Mouse (Mus musculus) common myeloid progenitor, adult 5-6 weeks (primary cell): ENCODE results near the gene Gapdhs. TPM values are rescaled to one million over a fixed set of nuclear protein-coding genes. Genes with fewer than 3 reads are reported as not detected.
"Not testable (repeated sequence)": the region's sequence is repeated elsewhere in the genome, so short reads cannot be mapped to it uniquely, and the experiment has no call there.

Source experiments
- ATAC-seq: replicated peaks from 2 replicates; pipeline ENCODE4 v1.8.0; 2016; ENCODE audit warnings: low read depth, mild to moderate bottlenecking, moderate TSS enrichment, inconsistent platforms; ENCODE audit not compliant: poor library complexity, severe bottlenecking
- total RNA-seq: library from RNA; stranded (forward); fragments of 200-1000, 187-1606 nt; gene quantifications from 2 replicates; pipeline ENCODE4 v1.2.3, GENCODE M21; 2017

Gene Gapdhs
- total RNA-seq: not detected in 2 replicates

DNA sequence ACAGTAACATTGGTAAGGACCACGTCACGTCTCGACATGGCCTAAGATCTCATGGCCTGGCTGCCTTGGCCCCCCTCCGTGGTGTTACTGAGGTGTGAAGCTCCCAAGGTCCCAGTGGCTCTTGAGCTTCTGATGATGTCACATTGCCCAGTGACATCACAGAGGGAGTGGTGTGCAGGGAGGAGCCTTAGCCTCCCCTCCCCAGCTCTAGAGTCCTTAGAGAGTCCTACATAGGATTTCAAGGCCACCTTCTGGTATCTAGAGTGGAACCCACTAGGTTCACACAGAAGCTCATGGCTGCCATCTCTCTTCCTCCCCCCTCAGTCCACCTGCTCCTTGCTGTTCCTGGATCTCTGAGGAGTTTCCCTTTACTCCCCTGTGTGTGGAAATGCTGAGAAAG is at the start of gene Gapdhs:
Gene Gapdhs, minus strand, starts transcription at position 65 of the 400 bp plus-strand sequence.
- not testable (repeated sequence) for ATAC-seq

DNA sequence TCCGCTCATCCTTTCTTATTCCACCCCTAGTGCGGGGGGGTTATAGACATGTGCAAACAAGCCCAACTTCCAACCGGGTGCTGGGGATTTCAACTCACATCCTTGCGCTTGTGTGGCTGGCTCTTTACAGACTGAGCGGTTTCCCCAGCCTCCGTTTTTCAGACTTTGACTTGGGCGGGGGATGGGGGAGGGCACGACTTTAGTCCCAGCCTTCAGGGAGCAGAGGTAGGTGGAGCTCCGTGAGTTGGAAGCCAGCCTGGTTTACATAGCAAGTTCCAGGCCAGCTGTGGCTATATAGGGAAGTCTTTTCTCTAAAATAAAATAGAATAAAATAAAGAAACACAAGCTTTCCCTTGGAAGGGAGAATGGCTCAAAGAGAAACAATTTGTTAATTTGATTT is 48.4 kb upstream of the Gapdhs start:
- peak; percentile 47; the same call in 1 of the 2 replicates for ATAC-seq

DNA sequence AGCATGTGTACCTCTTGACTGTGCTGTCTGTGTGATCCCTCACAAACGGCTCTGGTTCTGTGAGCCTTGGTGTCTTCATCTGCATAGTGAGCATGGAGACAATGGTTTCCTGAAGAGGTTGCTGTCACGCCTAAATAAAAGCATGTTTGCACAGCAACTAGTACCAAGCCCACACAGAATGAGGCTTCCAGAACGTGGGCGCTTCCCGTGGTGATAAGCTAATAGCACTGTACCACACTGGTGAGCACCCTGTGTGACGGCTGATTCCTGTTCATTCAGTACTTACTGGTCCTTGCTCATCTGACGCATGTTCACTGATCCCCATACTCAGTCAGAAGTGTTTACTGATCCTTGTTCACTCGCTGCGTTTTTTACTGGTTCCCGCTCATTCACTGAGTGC is 46.7 kb upstream of the Gapdhs start:
- ATAC-seq: no peak

DNA sequence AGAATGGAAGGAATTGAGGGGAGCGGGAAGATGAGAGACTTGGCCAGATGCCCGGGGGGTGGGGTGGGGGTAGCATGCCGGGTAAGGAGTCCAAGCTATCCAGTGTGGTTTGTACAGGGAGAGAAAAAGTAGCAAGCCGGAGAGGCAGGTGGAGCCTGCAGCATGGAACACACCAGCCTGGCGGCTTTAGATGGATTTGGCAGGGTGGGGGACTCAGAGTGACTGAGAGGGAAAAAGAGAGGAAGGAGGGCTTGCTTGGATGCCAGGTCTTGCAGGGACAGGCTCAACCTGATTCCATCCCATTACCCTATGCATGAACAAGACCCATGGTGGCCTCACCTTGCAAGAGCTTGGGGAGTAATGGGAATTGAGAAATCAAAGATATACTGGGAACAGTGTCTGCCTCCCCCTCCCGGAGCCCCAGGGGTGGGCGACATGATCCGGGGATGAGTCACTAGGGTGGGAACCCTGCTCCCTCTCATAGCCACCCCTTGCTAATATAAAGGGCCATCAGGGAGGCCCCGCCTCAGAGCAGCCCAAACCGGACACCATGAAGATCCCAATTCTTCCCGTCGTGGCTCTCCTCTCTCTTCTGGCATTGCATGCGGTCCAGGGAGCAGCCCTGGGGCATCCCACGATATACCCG is 44.0 kb upstream of the Gapdhs start, which contains the start of gene Krtdap:
Gene Krtdap, plus strand, starts transcription at position 520 of the 646 bp plus-strand sequence.
- no peak for ATAC-seq

DNA sequence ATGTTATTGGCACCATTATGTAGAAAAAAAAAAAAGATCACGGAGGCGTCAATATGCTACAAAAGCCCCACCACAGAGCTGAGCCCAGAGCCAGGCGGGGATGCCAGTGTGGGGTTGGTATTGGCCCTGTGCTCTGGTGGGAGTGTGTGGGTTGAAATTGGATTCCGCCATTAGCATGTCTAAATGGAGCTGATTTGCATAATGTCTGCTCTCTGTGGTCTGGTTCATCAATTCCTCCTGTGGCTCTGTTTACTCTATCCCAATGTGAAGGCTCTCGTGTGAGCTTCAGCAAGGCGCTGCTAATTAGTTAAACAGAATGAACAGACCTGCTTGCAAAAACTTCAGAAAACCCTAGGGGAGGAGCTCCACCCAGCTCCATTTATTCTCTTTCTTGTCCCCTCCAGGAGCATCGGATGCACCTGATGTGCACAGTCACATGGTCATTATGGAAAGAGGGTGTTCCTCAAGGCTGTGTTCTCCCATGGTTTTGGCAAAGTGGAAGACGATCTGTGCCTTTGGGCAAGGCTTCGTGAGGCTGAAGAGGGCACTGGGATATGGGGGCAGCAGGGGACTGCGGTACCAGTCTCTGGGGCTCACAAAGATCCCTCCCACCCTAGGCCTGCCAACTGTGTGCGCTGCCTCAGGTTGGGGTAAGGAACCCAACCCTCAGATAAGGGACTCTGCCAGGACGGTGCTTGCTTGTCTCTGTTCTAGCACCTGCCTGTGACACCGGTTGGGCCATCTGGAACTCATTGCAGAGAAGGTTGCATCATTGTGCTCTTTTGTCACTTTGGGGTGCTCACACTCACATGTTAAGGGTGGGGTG is 42.5 kb upstream of the Gapdhs start:
- ATAC-seq: no peak

DNA sequence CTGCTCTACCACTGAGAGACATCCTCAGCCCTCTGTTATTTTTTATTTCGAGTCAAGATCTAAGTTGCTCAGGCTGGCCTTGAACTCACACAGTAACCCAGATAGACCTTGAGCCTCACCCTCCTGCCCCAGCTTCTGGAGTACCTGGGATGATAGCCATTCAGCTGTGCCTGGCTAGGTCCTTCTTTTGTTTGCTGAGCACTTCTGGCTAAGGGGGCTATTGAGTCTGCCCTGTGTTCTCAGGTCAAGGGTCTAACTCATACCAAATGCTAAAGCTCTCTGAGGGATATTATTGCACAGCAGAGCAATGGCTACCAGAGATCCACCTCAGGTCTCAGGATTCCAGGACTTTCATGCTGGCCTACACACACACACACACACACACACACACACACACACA is 41.7 kb upstream of the Gapdhs start:
- no peak for ATAC-seq

DNA sequence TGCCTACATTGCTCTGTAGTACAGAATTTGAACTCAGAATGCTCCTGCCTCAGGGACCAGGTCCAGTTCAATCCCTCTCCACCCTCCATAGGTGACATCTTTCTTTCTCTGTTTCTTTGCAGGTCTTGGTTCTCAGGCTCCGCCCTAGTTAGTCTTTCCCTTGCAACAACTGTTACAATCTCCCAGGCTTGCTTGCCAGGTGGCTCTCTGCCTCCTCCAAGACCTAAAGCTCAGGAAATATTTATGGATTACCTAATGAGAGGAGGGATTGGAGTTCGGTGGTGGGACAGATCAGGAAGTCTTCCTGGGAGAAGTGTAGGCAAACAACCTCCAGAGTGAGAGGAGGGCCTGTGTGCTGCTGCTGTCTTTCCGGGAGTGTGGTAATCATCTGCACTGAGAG is 39.2 kb upstream of the Gapdhs start:
- no peak for ATAC-seq

DNA sequence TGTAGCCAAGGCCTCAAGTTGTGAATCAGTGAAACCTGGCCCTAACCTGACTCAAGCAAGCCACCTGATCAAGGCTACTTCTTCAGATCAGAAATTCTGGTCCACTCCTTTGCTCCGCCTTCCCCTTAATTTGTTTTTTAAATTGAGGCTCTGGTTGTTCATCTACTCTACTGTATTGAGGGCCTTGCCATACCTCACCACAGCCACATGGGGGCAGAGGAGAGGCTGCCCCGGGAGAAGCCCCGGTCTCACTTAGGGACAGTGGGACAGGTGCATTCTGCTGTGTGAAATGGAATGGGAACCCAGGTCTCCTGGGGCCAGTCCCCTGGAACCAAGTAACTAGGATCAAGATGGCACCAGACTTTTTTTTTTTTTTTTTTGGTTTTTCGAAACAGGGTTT is 38.3 kb upstream of the Gapdhs start:
- ATAC-seq: peak; percentile 83

DNA sequence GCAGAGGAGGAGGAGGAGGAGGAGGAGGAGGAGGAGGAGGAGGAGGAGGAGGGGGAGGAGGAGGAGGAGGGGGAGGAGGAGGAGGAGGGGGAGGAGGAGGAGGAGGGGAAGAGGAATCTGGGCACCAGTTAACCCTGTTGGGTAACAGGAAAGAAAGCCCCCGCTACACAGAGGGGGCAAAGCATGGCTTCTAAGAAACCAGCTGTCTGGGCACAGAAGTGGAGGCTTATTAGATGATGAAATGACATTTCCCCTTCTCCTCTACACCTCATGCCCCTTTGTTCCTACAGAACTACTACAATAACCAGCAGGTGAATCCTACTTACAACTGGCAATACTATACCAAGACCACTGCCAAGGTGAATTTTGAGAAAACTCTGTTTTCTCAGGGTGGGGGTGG is 34.4 kb upstream of the Gapdhs start:
- no peak for ATAC-seq

DNA sequence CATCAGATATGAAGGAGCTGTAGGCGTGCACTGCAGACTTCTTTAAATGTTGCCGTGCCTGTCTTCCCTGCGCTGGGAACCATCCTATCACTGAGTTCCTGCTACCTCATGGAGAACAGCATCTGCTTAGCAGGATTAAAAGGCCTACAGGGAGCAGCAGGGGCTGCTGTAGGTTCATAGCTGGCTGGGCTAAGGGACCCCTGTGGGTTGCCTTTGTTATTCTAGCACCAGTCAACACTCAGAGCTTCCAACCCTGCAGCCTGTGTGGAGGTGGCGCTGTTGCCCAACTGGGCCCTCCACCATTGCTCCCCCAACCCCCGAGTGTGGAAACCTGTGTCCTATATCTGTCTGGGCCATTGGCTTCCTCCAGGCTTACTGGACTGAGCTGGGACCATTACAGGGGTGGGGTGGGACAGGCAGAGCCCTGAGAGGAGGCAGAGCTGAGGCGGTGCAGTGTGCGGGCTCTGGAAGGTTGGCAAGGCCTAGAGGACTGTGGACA is 33.6 kb upstream of the Gapdhs start:
- peak; percentile 33 for ATAC-seq

DNA sequence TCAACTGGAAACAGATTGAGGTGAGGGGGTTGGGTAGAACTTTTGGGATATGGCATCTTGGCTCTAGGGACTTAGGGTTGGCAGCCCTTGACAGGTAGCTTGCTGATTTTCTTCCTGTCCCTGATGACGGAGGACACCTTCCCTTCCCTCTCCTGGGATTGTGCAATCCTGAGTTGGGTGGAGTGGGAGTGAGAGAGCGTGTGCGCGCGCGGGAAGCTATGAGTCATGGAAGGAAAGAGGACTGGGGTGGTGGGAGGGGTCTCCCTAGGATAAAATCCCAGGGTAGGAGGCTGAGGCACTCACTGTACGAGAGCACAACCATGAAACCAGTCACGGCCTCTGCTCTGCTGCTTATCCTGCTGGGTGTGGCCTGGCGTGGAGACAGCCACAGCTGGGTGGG is 32.6 kb upstream of the Gapdhs start:
- ATAC-seq: 0 out of 2 replicates have a peak, but pooled peaks have one; percentile 16

DNA sequence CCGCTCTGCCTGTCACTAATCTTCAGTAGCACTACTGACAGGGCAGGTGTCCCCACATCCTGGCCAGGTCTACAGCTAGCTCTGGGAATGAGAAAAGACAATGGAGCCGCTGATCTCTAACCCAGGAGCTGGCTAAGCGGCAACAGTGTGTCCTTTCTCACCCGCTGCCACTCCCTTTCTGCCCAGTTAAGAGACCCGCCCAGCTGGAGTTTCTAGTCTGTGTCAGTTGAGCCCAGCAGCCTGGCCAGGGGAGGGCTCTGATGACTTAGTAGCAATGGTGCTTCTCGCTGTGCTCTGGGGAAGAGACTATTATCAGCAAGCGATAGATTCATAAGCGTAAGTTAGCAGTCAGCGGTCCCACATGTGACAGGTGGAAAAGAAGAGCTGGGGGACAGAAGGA is 25.8 kb upstream of the Gapdhs start:
- no peak for ATAC-seq

DNA sequence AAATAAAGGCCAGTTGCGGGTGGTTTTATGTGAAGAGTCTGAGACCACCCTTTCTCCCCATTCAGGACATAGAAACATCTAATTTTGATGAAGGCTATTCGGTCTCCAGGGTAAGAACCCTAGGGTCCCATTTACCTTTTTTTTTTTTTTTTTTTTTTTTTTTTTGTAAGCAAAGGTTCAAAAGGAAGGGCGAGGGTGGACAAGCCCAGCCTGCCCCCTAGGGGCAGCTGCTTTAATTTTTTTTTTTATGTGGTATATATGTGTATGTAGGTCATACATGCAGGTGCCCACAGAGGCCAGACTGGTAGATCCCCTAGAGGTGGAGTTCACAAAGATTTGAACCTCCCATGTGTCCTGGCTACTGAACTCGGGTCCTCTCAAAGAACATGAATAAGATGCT is 22.9 kb upstream of the Gapdhs start:
- ATAC-seq: no peak

DNA sequence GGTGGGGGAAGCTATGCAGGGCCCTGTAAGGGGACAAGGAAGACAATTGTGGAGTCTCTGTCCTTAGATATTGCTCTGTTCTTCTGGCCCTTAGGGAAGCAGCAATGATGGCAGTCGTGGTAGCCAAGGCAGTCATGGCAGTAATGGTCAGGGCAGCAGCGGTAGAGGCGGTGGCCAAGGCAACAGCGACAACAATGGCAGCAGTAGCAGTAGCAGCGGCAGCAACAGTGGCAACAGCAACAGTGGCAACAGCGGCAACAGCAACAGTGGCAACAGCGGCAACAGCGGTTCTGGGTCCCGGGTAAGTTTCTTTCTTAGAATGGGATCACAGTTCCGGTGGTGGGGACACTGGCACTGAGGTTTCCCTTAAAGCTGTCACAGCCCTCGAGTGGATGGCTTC is 21.7 kb upstream of the Gapdhs start:
- no peak for ATAC-seq

DNA sequence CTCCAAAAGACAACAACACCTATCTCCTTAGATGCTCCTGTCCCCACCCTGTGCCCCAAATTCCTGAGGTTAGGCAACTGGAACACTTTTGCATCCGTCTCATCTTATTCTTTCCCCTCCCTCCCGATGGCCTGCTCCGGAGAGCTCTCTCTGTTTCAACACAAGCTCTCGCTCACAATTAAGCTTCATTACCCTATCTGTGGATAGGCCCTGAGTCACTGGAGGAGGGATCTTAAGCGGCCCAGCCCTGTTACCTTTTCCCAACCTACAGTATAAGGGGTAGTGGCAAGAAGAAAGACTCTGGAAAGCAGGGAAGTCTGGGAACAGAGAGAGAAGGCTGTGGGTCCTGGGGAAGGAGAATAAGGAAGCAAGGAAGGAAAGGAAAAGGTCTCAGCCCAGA is 20.0 kb upstream of the Gapdhs start, which contains the start of gene Dmkn:
Gene Dmkn, plus strand, starts transcription at position 301 of the 400 bp plus-strand sequence.
- no peak for ATAC-seq

DNA sequence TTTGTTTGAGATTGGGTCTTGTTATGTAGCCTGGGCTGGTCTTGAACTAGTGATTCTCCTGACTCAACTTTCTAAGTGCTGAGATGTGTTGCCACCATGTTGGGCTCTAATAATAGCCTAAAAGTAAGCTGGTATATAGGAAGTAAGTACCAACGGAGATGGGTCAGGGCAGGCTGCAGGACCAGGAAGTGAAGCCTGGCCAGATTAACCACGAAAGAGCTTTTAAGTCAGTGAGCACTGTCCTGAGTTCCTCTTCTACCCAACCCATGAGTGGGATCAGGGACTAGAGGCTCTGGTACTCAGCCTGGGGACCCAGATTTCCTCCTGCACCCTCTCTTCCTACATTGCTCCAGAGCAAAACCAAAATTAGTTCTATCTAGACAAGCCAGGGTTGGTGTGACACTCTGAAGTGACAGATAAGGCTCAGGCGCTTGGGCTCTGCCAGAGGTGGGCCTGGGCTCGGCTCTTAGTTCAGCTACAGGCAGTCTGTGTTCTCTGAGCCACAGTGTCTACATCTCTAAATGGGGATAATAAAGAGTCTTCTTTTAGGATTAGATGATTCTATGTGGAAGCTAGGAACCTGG is 18.4 kb upstream of the Gapdhs start:
- peak; percentile 81 for ATAC-seq

DNA sequence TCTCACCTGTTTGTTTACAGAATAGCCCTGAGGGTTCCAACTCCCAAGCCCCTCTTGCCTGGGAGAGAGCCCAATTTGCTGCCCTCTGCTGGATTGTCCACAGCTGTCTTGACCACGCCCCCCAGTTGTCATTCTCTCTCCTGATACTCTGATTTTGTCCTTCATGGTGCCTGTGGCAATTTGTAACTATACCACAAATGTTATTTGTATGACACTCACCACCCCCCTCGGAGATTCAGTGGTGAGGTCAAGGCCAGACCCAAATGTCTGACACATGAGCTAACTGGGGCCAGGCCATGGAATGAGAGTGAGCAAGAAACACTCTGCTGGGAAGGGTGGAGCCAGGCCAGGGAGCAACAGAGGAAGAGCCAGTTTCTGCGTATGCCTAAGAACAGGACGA is 15.4 kb upstream of the Gapdhs start:
- no peak for ATAC-seq

DNA sequence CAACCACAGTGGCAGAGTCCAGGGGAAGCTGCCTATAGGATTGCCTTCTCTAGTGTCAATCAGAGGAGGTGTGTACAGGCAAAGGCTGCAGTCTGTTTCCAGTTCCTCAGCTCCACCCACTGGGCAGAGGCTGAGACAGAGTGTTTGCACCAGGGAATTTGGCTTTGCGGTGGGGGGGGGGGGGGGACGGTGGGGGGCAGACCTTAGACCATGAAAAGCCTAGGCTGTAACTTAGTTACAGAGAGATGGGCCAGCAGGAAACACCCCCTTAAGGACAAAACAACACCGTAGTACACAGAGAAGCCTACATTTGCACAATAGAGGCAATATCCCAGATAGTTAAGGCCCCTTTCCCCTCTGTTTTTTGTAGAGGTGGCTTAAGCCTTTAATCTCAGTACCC is 13.5 kb upstream of the Gapdhs start:
- no peak for ATAC-seq

DNA sequence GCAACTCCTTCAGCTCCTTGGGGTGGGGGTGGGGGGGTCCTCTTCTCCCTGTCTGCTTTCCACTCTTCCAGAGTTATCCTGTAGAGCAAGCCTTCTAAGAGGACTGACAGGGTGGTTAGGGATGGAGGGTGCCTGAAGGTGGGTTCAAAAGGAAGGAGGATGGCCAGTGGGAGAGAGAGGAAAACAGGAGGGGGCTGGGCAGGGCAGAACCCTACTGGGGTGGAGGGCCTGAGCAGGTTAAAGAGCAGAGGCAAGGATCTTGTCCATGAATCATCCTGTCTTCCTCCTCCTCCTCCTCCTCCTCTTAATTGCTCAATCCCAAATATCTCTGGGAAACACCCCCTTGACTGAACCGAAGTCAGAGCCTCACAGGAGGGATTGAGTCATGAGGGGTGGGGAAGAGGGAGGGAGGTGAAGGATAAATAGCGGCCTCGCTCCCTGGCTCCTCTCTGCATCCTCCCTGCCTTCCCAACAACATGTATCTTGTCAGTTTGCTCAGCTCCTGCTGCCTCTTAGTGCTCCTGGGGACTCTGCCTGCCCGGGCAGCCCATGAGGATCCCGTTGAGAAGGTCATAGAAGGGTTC is 7.7 kb upstream of the Gapdhs start, which contains the start of gene Sbsn:
Gene Sbsn, plus strand, starts transcription at position 386 of the 584 bp plus-strand sequence.
- no peak for ATAC-seq

DNA sequence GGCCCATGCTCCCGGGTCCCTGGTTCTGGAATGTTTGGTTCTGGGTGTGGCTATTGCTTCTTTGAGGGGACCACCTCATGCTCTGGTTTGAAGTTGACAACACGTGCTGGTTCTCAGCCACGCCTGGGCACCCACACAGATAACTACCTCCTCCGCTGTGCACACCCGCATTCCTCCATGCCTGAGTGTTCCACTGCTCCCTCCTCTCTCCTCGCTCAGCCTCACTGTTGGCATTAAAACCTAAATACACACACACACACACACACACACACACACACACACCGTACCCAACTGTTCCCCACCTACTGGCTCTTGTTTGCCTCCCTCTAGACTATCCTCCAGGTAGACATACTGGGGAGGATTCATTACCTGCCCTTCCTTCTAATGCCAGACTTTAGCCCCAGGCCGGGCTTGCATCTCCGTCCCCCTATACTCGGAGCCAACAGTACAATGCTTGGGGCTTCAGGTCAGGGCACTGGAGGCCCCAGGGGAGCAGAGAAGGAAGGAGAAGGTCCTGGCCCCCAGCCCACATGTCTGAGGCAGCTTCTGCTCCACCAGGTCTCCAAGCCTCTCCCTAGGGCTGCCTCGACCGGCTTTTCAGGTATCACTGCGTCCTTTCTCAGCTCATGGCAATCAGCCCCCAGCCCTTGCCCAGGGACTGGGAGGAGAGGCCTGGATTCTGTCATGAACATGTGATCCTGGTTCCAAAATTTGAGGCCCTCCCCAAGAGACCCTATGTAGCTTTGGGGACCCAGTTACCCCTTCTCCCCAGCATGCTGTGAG is 6.5 kb upstream of the Gapdhs start:
- no peak for ATAC-seq
